Mouse (Mus musculus) B cell, adult 67 days (primary cell): ENCODE measurements around the gene Gm21760. TPM values are rescaled to one million over a fixed set of nuclear protein-coding genes. Genes with fewer than 3 reads are reported as not detected.

Source experiments
- total RNA-seq, 2 experiments: library from RNA; stranded (reverse); gene quantifications; 4 replicates each; pipeline ENCODE4 v1.2.4; 2023

Gm21760 gene
- not detected for total RNA-seq

DNA sequence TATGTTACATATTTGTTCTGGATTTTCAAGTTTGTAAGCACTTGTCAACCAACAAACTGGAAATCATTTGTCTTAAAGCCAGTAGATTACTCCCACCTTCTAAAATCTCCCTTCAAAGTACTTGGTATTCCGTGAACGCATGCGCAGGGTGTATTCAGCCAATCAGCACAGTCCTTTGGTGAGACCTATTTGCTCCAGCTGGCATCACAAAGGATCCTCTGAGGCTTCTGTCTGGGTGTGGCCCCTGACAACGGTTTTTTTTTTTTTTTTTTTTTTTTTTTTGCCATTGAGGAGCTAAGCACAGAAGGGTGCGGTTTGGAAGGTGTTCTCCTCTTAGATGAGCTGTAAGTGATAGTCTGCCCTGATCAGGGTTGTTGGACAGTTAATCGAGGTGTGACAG is at the start of gene Gm21760:
TSS of gene Gm21760 (plus strand) at position 301 of the 400 bp plus-strand sequence.

